Mouse (Mus musculus) right cerebral cortex, postnatal 36 days (tissue): ENCODE measurements around the gene Taar1.

ENCODE experiments used
- DNase-seq, 2 experiments: peaks; one replicate each; pipeline ENCODE4 v3.0.0; 2022; ENCODE audit warnings: low spot score in 2 of 2, mixed read lengths in 1 of 2

Gene Taar1

GRCm38 (mm10) chr10:23920056-23920455, at the start of gene Taar1:
TSS of gene Taar1 (plus strand) at chr10:23920356.
- DNase-seq: no peak

GRCm38 (mm10) chr10:23880695-23881094, 39.5 kb upstream of the Taar1 start:
- DNase-seq: no peak

GRCm38 (mm10) chr10:23884910-23885309, 35.2 kb upstream of the Taar1 start:
- DNase-seq: no peak

GRCm38 (mm10) chr10:23886060-23886459, 34.1 kb upstream of the Taar1 start:
- no peak for DNase-seq

- no peak for DNase-seq
Observed at GRCm38 (mm10) chr10:23892987-23893386, 27.2 kb upstream of the Taar1 start.

GRCm38 (mm10) chr10:23894601-23895349, 25.4 kb upstream of the Taar1 start, which contains the start of gene Vnn1:
TSS of gene Vnn1 (plus strand) at chr10:23894688.
- DNase-seq: no peak

GRCm38 (mm10) chr10:23895376-23895775, 24.8 kb upstream of the Taar1 start:
- DNase-seq: no peak

- DNase-seq: no peak
Observed at GRCm38 (mm10) chr10:23901119-23901518, 19.0 kb upstream of the Taar1 start.

GRCm38 (mm10) chr10:23905661-23906060, 14.5 kb upstream of the Taar1 start:
- no peak for DNase-seq

- DNase-seq: no peak
Observed at GRCm38 (mm10) chr10:23922468-23922867, 2.3 kb downstream of the Taar1 start.

- no peak for DNase-seq
Observed at GRCm38 (mm10) chr10:23923941-23924340, 3.8 kb downstream of the Taar1 start.

- DNase-seq: no peak
Observed at GRCm38 (mm10) chr10:23937613-23938012, 17.5 kb downstream of the Taar1 start.

GRCm38 (mm10) chr10:23938312-23938711, 18.2 kb downstream of the Taar1 start, which contains the start of gene Taar2:
TSS of gene Taar2 (plus strand) at chr10:23938572.
- DNase-seq: no peak

GRCm38 (mm10) chr10:23942465-23942864, 22.3 kb downstream of the Taar1 start:
- no peak for DNase-seq

- no peak for DNase-seq
Observed at GRCm38 (mm10) chr10:23948026-23948425, 27.9 kb downstream of the Taar1 start.

GRCm38 (mm10) chr10:23949508-23950005, 29.4 kb downstream of the Taar1 start, which contains the start of gene Taar3:
TSS of gene Taar3 (plus strand) at chr10:23949558.
- no peak for DNase-seq

GRCm38 (mm10) chr10:23951714-23952113, 31.6 kb downstream of the Taar1 start:
- no peak for DNase-seq

GRCm38 (mm10) chr10:23959071-23959470, 38.9 kb downstream of the Taar1 start:
- DNase-seq: no peak

GRCm38 (mm10) chr10:23960444-23960915, 40.3 kb downstream of the Taar1 start, which contains the start of gene Taar4:
TSS of gene Taar4 (plus strand) at chr10:23960494.
- no peak for DNase-seq

GRCm38 (mm10) chr10:23963444-23963843, 43.3 kb downstream of the Taar1 start:
- DNase-seq: no peak

- no peak for DNase-seq
Observed at GRCm38 (mm10) chr10:23964921-23965610, 44.9 kb downstream of the Taar1 start.

GRCm38 (mm10) chr10:23970656-23971165, 50.6 kb downstream of the Taar1 start, which contains the start of gene Taar5:
TSS of gene Taar5 (plus strand) at chr10:23970706.
- DNase-seq: no peak
